Mouse (Mus musculus) adrenal gland, postnatal 36 days (tissue): ENCODE measurements around the gene Tceal7. TPM values are rescaled to one million over a fixed set of nuclear protein-coding genes. Genes with fewer than 3 reads are reported as not detected.
A peak's percentile ranks its signal among the peaks of the same experiment; 100 is the strongest.
"Not testable (repeated sequence)": the region's sequence is repeated elsewhere in the genome, so short reads cannot be mapped to it uniquely, and the experiment has no call there.

Experiments used
- DNase-seq, 2 experiments: peaks; one replicate each; pipeline ENCODE4 v3.0.0; 2021; ENCODE audit warnings: mixed read lengths in 1 of 2
- long read RNA-seq, 2 experiments: library from polyadenylated mRNA; stranded (forward); transcript quantifications; one replicate each; pipeline ENCODE4 v2.0.0; 2021; ENCODE audit warnings: borderline sequencing depth in 2 of 2
- total RNA-seq, 2 experiments: library from RNA; stranded (reverse); gene quantifications; 2 replicates each; pipeline ENCODE4 v1.2.3; 2021

The Tceal7 gene
- total RNA-seq: not detected
- long read RNA-seq, experiment 1: 0 reads
- long read RNA-seq, experiment 2: 0 reads

DNA sequence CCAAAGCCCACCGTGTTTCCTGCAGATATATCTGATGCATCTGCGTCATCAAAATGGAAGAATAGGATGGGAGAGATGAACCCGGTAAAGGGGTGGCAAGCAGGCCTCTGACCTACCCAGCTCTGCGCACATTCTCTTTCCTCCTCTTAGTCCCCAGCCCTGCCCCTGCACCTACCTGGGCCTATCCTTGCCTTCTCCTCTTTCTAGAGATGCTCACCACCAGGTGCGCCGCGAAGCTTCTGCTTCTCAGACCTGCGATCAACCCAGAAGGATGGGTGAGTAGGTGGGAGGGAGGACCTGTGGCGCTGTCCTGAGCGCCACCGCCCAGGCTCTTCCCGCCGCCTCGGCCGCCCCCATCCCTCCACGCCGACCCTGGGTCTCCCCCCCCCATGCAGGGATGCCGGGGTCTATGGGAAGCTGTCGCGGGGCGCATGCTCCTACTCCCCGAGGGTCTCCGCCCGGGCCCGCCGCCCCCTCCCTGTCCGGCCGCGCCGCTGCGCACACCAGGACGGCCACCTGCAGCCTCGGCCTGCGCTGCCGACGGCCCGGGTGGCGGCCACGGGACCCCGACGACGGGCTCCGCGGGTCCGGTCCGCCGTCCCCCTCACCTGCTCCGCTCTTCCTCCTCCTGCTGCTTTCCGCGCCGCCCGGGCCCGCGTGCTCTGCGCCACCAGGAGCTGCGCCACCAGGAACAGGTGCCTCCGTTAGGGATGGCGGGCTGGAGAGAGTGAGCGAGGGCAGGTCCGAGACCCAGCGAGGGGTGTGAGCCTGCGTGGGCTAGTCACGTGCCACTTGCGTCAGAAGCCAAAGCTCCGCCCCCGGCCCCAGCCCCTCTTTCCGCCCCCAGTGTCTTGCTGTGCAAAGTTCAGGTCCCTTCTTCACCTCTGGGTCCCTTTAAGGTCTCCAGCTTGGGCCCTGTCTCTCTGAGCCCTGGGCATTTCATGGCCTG, at the start of gene Tceal7, which contains the start of gene Bex1:
TSS of gene Tceal7 (plus strand) at position 51 of the 949 bp plus-strand sequence.
TSS of gene Bex1 (minus strand) at position 785 of the 949 bp plus-strand sequence.
- DNase-seq: not testable (repeated sequence)

DNA sequence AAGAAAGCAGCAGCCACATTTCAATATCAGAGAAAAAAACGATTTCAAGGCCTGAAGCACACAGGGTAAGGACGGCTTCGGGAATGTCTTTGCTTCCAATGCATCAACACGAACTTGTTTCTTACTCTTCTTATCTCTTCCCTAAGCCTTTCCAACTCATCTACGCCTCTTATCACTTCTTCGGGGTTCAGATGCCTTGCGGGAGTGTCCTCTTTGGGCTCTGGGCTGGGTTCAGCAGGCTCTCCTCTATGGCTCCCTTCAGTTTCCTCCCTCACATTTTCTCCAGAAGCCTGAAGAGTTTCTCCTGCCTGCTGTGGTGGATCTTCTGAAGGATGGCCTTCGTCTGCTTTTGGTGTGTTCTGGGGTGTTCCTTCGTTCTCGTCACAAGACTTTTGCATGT, 44.0 kb upstream of the Tceal7 start:
- no peak for DNase-seq

- peak; percentile 68 to 71 for DNase-seq
Observed at GRCm38 (mm10) chrX:136171189-136172117, 43.1 kb upstream of the Tceal7 start.

DNA sequence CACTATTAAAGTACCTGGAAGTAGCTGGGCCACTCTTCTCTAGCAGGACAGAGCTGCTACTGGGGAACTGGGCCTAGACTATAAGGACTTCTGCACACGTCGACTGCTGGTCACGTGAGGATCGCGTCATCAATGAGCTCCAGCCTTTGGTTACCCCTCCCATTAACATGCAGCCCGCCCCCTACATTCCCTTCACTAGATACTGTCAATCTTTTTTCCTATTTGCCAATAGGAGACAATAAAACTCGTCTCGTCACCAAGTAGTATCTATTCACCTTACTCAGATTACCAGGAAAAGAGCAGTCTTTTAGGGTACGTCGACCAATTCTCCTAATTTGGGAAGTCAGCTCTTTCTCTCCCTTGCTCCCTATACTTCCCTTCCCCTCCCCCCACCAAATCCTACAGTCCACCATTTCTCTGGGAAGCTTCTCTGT, 42.4 kb upstream of the Tceal7 start, which contains the start of gene Tceal8:
TSS of gene Tceal8 (minus strand) at position 225 of the 434 bp plus-strand sequence.
- DNase-seq: peak; percentile 80 to 86

DNA sequence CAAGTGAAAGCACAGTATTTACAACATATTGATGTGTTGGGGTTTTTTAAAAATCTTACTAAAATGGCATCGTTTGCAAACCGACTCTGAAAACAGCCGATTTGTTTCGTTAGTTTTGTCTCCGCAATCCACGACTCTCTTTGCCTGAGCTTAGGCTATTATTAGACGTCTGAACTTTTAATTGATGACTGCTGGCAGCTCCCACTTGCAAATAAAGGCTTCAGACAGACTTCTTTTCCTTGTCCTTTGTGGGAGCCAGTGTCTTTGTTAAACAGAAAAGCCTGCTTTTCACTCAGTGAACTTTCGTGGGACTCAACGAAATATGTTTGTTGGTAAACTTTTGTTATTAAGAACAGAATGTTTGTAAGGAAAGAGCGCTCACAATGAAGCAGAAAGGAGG, 41.8 kb upstream of the Tceal7 start:
- DNase-seq: no peak

DNA sequence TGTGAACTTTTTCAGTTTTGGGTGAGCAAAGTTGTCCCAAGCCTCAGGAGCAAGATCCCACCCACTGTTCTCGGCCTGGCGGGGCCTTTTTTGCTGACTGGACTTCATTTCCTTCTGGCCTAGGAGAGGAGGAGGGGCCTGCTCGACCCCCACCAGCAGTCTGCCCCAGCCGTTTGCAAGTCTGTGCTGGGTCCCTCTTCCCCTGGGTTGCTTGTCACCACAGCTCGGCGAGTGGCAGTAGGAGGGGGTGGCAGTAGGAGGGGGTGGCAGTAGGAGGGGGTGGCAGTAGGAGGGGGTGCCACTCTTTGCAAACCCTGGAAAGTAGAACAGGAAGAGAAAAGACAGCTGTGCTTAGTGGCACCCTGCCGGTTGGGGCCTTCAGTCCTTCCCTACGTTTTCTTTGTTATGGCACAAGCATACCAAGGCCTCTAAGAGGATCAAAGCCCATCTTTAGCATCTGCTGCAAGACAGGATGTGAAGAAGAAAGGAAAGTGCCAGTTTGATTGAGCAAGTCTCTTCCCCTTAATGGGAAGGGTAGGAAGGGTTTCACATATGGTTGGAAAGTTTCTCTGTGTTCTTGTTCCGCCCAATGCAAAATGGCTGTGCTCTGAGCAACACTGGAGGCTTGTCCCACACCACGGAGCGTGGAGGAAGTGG, 33.6 kb upstream of the Tceal7 start:
- no peak for DNase-seq

GRCm38 (mm10) chrX:136183107-136183506, 31.5 kb upstream of the Tceal7 start:
- DNase-seq: no peak

DNA sequence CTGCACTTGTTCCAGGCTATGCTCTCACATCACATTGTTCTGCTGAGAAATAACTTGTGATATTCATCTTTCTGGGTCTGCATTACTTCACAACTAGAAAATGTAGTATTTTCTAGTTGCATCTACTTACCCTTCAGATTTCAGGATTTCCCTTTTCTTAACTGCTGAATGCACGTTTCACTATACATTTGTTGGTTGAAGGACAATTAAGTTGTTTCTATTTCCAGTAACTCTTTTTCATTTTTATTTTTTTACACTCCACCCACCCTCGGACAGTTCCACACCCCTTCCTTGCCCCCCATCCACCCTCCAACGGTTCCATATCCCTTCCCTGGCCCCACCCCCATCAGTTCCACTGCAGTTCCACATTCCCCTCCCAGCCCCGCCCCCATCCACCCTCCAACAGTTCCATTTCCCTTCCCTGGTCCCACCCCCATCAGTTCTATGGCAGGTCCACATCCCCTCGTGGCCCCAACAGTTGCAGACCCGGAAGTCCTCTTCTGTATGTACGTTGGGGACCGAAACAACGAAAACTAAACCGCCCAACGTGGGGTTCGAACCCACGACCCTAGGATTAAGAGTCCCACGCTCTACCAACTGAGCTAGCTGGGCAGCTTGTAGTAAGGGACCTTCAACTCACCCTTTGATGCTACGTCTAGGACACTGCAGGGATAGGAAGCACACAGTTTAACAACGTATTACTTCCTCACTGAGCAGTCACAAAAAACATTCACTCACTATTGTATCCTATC, 19.2 kb upstream of the Tceal7 start:
- DNase-seq: no peak

DNA sequence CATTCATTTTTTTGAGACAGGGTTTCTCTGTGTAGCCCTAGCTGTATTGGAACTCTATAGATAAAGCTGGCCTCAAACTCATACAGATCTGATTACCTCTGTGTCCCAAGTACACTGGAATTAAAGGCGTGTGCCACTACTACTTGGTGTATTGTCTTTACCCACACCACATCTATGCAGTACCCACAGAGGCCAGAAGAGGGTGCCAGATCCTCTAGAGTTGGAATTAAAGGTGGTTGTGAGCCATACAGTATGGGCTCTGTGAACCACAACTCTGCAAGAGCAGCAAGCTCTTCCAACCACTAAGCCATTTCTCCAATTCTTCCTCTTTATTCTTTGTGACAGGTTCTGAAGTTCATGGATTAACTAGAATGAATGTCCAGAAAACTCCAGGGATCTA, 17.7 kb upstream of the Tceal7 start:
- DNase-seq: peak; percentile 35 to 47

DNA sequence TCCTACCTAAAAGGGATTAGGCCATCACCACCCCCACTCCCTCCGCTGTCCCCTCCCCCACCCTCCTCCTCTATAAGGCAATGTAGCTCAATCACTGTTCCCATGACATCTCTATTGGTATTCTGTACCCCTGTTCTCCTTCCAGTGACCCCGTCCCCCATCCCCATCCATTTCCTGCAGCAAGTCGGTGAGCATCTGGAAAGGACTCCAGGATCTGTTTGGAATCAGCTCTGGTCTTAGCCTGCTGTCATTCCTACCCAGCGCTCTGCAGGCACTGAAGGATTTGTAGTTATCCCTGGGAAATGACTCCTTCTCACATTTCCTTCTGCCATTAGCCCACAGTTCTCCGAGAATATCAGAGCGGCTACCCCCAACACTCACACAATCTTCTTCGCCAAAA, 11.3 kb upstream of the Tceal7 start:
- no peak for DNase-seq

GRCm38 (mm10) chrX:136203664-136204066, 10.9 kb upstream of the Tceal7 start, which contains the start of gene Tceal5:
Gene Tceal5, minus strand, starts transcription at chrX:136203876.
- peak in 1 of 2 experiments; percentile 15 for DNase-seq

DNA sequence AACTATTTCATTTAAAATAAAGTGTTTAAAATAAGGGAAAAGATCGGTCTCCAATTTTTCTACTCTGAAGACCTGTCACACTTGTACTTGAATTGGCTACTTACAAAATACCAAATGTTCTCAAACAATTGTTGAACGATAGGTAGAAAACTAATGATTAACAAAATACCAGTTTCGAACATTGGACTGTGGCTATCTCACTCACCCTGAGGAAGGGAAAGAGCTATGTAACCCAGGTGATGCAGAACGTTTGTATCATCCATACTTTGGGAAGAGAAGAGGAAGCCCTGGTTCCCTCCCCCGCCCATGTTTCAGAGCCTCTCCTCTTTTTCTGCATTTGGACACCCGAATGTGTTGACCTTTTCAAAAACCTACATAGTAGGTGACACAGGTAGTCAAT, 10.2 kb upstream of the Tceal7 start:
- DNase-seq: no peak

- DNase-seq: no peak
Observed at GRCm38 (mm10) chrX:136213396-136213795, 1.2 kb upstream of the Tceal7 start.

DNA sequence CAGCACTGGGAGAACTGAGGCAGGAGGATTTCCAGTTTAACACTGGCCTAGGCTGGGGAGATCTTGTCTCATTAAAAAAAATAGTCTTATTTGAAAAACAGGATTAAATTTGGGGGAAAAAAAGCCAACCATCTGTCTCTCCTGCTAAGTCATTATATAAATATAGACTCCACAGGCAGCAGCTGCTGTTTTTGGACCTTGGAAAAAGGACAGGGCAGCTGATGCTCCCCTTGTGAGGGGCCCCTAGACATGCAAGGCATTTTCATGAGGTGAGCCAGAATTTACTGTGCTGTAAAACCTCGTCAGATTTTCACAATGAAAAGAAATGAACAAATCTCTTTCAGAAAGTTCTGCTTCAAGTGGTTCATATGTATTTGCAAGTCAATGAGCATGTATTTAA, 1.7 kb downstream of the Tceal7 start:
- DNase-seq: no peak

GRCm38 (mm10) chrX:136223714-136224113, 9.1 kb downstream of the Tceal7 start:
- DNase-seq: no peak

GRCm38 (mm10) chrX:136227768-136228167, 13.2 kb downstream of the Tceal7 start:
- peak in 1 of 2 experiments; percentile 20 for DNase-seq

GRCm38 (mm10) chrX:136238118-136238517, 23.5 kb downstream of the Tceal7 start:
- peak; percentile 15 to 47 for DNase-seq

- no peak for DNase-seq
Observed at GRCm38 (mm10) chrX:136243181-136243580, 28.6 kb downstream of the Tceal7 start.

- peak; percentile 82 for DNase-seq
Observed at GRCm38 (mm10) chrX:136244574-136245229, 30.1 kb downstream of the Tceal7 start, which contains the start of gene Tceal9. Gene Tceal9, plus strand, starts transcription at chrX:136245079.

- DNase-seq: peak; percentile 22 to 50
Observed at GRCm38 (mm10) chrX:136245521-136246071, 31.0 kb downstream of the Tceal7 start.
